Mouse (Mus musculus) kidney, adult 18-20 months (tissue): ENCODE results near the gene Apba3.

Experiments
- DNase-seq: peaks from one replicate; pipeline ENCODE4 v3.0.0; 2021

Gene Apba3

DNA sequence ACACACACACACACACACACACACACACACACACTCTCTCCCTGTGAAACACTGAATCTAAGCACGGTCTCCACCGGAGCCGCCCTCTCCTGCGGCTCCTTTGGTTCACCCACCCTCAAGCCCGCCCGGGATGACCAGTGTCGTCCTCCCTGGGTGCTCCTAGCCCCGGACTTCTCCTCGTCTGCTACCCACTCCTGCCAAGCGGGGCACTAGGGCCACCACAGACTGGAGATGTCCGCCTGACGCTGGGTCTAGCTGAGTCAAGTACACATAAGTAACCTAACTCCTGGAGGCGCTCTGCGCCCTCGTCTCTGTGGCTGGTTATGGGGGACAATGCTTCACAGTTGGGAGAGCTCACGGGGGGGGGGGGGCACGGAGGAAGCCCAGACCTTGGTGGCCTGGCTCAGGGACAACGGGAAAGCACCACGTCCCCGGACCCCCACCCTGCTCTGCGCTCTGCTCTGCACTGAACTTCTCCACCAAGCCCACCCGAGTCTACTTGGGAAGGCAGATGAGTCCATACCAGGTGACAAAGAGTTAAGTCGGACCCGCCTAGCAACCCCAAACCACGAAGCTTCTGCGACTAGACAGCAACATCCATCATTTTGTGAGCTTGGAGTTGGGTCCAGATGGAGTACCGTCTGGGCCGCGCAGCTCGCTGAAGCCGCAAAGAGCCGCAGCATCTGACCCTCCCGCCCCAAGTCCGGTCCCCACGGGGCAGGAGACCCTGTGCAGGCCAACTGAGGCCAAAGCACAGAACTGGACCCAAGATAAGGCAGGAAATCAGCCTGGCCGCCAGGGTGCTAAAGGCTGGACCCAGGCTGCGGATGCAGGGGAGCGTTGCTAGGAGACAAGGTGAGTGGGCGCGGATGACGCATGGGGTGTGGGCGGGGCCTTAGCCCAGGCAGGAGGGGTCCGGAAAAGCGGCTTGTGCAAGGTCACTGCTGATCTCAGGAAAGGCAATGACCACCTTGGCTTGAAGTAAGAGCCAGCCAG is 14.0 kb upstream of the Apba3 start, which contains the start of gene Matk:
Matk (plus strand) TSS at position 512 of the 996 bp plus-strand sequence.
- no peak for DNase-seq

DNA sequence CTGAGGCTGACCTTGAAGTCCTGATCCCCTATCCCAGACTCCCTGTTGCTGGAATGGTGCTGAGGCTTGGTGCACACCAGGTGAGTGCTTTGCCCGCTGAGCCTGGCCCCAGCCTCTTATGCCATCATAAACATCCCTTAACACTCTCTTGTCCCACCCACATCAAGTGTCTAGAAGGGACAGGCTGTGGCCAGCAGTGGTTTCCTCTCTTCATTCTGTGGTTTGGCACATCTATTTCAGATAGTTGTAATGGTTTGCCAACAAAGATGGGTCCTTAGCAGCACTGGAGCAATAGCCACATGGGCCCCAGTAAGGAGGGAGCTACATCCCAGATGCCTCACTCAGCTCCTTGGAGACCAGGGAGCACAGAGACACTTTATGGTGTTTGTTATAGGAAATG is 11.9 kb upstream of the Apba3 start:
- no peak for DNase-seq

DNA sequence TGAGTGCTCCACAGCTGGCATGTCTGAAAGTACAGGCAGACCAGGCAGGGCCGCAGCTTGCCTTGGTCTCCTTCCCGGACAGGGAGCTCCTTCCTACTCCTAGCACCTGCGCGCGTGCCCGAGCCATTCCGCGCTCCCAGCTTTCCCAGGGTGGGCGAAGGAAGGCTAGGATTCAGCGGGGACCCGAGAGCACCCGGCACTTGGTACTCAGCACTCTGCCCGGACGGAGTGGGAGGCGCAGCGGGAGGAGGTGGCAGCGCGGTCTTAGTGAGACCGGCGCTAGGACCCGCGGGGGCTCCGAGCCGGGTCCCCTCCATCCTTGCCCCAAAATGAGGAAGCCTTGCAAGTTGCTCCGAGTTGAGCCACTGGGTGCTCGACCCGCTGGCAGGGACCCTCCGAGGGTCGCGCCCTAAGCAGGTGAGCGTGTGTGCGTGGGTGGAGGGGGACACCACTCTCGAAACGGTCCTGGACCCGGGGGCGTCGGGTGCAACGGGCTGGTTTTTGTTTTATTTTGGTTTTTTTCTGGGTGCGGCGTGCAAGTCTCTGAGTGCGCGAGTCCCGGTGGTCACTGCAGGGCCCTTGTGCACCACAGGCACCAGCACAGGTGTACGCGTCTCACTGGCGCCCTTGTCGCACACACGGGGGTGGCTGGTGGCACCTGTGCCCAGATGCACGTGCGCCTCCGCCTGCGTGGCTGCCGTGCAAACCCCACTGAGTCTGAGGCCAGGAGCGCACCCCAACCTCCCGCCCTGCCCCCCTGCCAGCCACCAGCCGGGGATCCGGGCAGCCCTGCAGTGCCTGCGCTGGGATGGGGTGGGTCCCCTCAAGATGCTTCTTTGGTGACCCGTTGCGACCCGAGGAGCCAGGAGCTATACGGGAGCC is 9.4 kb upstream of the Apba3 start:
- no peak for DNase-seq

DNA sequence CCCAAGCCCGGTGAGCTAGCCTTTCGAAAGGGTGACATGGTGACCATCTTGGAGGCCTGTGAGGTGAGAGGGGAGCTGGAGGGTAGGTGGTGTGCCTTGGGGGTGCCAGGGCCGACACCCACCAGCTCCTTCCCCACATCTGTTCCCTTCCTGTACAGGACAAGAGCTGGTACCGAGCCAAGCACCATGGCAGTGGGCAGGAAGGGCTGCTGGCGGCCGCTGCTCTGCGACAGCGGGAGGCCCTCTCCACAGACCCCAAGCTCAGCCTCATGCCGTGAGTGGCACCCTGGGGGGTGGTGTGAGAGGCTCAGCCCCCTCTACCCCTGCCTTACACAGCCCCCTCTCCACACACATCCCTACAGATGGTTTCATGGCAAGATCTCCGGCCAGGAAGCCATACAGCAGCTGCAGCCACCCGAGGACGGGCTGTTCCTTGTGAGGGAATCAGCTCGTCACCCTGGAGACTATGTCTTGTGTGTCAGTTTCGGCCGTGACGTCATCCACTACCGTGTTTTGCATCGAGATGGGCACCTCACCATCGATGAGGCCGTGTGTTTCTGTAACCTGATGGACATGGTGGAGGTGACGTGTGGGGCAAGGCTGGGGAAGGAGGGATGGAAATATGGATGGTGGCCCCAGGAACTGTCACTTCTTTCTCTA is 7.4 kb upstream of the Apba3 start:
- DNase-seq: no peak

DNA sequence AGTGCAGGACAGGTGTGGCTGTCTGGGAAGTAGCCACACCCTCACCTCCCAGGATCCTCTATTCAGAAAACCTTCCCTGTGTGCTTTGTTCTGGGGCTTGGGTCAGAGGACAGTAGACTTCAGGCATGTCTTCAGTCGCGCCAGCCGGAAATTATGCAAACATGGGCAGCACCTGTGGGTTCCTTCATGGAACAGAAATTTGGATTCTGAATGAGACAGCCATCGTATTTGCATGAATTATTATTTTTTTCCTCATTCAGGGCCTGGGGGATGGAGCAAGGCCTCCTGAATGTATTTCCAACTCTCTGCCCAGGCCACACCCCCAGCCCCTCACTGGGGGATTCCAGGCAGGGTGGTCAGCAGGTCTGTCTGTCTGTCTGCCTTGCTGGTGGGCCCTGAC is 5.7 kb upstream of the Apba3 start:
- no peak for DNase-seq

DNA sequence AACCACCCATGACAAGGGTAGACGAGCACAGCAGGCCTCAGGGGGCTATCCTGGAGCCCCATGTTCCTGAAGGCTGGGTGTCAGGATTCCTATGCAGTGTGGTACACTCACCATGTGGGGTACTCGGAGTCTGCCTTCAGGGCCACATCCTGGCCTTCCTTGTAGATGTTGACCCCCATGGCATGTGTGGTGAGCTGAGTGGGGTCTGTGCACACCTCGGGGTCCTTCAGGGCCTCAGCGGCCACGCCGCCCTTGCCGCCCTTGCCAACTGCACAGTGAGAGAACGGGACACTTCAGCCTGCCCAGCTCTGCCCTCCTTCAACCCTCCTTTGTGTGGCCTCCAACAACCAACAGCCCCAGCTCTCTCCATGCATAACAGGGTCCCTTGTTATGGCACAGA is 1.2 kb upstream of the Apba3 start:
- no peak for DNase-seq

DNA sequence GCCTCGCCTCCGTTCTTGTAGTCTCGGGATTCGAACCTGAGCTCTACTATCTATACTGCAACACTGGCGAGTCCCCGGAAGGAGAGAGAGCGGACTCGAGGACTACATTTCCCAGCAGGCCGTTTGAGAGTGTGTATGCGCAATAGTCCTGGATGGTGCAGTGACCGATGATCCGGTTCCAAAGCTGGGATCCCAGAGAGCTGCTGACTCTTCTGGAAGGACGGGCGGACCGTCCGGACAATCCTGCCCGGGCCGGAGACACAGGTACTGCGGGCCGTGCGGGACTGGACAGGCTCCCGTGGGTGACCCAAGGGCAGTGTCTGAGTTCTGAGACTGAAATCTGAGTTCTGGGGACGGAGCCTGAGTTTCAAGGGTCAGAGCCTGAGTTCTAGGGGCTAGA is 1.3 kb downstream of the Apba3 start:
- DNase-seq: peak; percentile 88

DNA sequence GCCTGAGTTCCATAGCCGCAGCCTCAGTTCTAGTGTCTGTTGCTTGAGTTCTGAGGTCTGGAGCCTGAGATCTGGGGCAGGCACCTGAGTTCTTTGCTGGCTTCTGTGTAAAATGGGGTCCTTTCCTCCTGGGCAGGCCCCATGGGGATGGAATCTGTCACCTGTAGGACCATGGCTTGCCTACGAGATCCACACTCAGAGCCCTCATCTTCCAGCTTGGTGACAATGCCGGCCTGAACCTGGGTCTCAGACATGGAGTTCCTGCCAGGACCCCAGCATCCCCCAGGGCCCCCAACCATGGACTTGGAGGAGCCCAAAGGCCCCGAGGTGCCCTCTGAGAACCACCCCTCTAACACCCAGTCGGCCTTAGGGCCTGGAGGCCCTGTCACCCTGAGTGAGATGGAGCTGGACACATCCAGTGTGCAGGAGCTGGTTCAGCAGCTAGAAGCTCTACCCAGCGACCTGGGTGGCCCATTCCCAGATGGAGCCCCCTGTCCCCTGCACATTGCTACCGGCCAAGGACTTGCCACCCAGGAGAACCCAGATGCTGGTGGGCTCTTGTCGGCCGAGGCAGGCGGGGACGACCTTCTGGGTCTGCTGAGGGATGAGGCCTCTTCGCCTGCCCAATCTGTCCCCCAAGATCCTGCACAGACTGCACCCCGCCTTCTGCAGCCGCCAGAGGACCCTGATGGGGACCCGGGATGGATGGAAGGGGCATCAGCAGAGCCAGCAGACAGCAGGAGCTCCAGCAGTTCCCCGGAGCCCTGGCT is 2.1 kb downstream of the Apba3 start:
- DNase-seq: no peak

DNA sequence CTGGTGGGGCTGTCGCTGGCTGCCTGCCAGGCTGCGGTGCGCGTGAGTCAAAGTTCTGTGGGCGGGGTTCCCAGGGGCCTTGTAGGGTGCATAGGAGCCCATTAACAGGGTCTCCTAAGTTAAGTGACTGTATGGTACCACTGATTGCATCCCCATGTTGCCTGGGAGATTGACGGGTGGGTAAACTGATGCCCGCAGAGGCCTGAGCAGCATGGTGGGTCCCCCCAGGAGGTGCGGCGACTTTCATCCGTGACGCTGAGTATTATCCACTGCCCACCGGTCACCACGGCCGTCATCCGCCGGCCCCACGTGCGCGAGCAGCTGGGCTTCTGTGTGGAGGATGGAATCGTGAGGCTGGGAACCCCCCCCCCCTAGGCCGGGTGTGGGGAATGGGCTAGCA is 5.6 kb downstream of the Apba3 start:
- DNase-seq: no peak

DNA sequence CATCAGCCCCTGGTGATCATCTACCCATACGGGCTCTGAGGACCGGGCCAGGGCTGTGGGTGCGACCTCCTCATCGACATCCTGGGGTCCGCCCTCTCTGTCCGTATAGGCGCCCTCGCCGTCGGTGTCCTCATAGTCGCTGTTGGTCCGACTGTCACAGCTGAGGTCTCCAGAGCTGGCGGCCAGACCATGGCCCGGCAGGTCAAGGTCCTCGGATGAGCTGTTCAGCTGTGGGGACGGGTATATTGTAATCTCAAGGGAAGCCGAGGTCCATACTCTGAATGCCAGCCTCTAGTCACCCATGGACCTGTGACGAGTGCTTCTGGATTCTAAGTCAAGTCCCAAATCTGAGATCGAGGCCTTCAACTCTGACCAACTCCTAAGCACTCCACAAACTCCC is 7.1 kb downstream of the Apba3 start:
- no peak for DNase-seq

DNA sequence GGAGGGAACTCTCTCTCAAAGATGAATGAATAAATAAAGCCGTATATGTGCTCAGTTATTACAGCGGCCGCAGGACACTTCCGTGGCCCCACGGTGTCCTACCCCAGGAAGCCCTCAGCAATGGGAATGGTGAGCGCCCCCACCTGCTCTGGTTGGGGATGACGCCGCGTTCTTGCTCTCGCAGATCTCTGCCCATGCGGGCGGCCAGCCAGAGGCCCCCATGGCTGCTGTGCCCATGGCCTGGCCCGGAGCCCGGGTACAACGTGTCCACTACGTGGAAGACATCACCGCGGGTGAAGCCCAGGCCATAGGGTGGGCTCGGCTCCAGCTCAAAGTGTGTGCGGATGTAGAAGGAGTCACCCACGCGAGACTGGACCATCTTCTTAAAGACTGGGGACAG is 10.9 kb downstream of the Apba3 start:
- no peak for DNase-seq

DNA sequence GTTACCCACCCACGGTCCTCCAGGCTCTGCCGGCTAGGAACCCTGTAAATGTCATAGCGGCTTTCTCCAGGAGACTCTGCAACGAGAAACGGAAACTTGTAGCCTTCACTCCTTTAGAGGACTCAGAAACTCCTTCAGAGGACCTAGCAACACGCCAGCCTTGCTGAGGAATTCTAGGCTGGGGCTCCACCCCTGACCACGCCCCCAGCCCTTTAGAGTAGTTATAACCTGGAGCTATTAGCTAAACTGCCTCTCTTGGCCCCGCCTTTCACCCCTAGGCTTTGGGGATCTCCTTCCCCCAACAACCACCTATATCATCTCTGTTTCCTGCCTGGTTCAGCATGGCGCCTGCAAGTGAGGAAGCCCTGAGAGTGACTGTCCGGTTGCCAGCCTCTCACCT is 12.7 kb downstream of the Apba3 start:
- no peak for DNase-seq

DNA sequence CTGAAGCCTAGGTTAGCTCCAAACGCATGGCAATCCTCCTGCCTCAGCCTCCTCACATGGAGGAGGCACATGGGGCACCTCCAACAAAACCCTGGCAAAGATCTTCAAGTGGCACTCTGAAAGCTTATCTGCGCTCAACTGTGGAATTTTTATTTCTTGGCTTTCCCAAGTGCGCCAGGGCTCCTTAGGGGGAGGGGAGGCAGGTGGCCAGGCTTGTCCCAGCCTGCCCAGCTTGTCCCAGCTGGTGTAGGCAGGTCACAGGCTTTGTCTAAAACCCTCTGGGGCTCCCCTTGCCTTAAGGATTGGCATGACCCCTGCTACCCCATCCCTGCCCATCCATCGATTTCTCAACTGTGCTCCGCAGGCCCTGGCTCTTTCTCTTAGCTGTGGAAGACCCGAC is 17.4 kb downstream of the Apba3 start:
- peak; percentile 45 for DNase-seq

DNA sequence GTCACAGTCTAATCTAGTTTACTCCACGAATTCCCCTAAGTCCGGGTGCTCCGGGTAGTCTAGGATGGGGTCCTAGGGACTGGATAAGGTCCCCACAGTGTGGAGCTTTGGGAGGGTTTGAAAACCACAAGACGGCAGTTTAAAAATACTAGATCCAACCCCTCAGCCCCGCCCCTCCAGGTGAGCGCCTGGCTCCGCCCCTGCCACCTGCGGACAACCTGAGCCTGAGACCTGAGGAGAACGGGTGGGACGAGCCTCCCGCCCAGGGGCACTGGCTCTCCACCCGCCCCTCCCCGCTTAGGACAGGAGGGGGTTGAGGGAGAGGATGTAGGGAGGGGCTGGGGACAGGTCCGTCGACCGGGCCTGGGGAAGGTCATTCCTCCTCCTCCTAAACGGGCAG is 18.0 kb downstream of the Apba3 start:
- peak; percentile 77 for DNase-seq

DNA sequence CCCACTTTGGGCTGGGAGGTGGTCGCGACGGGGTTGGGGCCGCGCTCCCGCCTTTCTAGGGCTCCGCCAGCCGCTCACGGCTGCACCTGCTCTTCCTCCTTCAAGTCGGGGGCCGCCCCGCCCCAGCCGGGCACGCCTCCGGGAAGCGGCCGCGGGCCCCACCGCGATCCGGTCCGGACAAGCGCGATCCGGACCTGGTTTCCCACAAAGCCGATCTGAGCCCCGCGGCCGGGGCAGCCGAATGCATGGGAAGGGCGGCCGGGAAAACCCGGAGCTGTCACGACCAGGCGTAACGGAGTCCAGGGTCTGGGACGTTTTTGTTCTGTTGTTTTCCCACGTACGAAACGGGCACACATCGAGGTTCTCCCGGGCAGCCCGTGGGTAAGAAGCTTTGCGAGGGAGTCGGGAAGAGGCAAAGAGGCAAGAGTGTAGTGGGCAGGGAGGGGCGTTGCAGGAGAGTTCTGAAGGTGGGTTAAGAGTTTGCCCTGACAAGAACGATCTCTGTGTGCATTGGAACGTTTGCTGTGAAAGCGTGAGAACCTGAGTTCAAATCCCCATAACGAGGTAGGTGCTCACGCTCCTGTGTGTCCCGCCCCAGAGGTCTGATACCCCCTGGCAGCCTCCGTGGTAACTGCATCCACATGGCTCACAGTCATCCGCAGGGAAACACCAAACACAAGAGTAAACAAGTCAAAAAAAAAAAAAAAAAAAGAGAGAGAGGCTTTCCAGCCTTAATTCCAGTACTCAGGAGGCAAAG is 19.1 kb downstream of the Apba3 start:
- DNase-seq: peak; percentile 93

DNA sequence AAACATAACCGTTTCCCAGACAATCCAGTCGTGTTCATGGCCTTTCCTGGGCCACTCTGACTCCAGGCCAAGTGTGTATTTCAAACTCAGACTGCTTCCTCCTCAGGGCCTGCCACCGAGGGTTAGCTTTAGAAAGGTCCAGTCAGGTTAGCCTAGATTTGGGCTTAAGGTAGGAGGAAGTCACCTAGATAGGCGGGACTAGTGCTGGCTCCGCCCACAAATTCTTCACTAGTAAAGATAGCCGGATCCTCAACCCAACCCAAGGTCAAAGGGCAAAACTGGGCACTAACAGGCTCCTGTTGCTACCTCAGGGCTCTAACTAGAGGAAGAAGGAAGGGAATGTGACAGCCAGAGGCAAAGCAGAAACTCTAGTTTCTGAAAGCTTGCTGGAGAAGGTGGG is 19.8 kb downstream of the Apba3 start:
- peak; percentile 71 for DNase-seq

DNA sequence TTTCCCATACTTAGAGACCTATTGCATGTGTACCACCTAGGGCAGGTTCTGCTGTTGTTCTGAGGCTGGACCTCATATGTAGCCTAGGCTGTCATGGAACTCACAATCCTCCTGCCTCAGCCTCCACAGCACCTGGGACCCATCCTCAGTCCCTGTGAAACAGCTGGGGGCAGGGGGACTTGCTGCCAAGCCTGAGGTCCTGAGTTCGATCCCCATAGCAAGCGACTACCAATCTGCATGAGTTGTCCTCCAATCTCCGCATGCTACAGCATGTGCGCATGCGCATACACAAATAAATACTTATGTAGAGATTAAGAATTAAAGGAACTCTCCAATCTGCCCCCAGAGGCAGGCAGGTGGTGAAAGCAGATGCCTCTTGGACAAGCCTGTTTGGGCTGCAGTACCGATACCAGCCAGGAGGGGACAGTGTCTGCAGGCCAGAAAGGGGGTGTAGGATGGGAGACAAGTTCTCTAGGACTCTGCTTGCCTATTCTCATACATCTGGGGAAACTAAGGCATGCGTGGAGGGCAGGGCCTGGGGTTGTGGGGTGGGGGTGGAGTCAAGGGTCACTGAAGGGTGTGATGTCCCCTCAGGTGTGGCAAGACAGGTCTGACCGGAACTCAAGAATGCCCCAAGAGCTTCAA is 20.9 kb downstream of the Apba3 start:
- DNase-seq: peak; percentile 62

DNA sequence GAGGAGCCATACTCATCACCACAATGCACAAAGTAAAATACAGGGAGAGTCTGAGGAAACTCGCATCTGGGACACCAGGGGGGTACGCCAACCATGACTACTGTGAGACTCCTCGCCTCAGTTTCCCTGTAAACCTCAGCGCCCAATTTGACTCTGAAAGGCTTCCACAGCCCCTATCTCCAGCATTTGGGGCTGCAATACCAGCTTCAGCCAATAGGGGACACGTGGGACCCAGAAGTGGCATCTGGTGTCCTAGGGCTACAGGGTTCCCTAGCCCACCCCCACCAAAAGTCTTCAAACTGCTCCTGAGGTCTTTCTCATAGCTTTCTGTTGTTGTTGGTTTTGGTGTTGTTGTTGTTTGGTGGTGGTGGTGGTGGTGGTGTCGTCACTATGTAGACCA is 21.8 kb downstream of the Apba3 start:
- DNase-seq: peak; percentile 51

DNA sequence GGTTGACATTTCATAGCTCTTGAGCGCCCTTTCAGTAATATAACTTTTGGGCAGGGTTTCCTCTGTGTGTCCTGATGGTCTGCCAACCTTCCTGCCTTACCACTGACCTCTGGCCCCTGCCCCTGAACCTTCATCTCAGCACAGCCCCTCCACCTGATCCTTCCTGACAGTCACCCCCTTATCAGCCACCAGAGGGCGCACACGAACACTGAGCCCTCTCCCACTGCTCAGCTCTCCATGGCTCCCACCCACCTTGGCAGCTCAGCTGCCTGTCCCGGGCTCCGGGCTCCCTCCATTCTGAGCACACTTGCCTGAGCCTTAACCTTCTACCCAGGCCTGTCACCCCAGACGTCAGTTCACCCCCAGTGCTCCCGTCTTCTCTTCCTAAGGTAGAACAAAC is 22.5 kb downstream of the Apba3 start:
- peak; percentile 65 for DNase-seq

DNA sequence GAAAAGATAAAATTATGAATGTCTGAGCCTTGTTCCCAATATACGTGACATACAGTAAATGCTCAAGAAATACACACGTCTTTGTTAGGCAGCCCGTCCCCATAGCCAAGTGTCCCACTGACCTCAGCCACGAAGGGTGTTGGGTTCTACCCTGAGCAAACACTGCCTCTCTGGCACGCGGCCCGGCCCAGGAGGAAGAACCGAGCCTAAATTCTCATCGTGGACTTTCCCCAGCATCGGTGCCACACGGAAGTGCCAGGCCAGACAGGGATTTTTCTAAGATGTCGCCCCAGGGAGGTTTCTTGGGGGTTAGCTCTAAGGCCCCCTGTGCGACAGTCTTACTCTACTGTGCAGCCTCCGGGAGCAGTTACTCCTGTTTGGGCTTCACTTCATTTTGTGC is 23.1 kb downstream of the Apba3 start:
- DNase-seq: peak; percentile 53
